Mouse (Mus musculus) kidney, adult 2 months (tissue): Measurements from ENCODE around the gene Sergef. TPM values are rescaled to one million over a fixed set of nuclear protein-coding genes. Genes with fewer than 3 reads are reported as not detected.
A peak's percentile ranks its signal among the peaks of the same experiment; 100 is the strongest.

Experiments used
- DNase-seq: peaks from one replicate; pipeline ENCODE4 v3.0.0; 2021
- H3K27ac ChIP-seq: fragments of 200-500 bp; 2 replicates; pipeline ENCODE4 v1.5.1; 2012; ENCODE audit warnings: low read depth, low read length, control low read depth, inconsistent platforms; ENCODE audit not compliant: insufficient read depth
- H3K27me3 ChIP-seq: fragments of 200-500 bp; replicated peaks from 2 replicates; pipeline ENCODE4 v1.6.1; 2012; ENCODE audit warnings: mild to moderate bottlenecking, moderate library complexity, low read length, inconsistent platforms; ENCODE audit not compliant: control insufficient read depth, insufficient read depth
- H3K36me3 ChIP-seq: fragments of 200-500 bp; 2 replicates; pipeline ENCODE4 v1.6.1; 2012; ENCODE audit warnings: mild to moderate bottlenecking, moderate library complexity, low read length, inconsistent platforms; ENCODE audit not compliant: control insufficient read depth, insufficient read depth
- H3K4me1 ChIP-seq: fragments of 200-500 bp; 2 replicates; pipeline ENCODE4 v1.6.1; 2011; ENCODE audit warnings: low read length; ENCODE audit not compliant: control insufficient read depth, insufficient read depth
- H3K4me3 ChIP-seq: fragments of 200-500 bp; 2 replicates; pipeline ENCODE4 v1.5.1; 2011; ENCODE audit warnings: mild to moderate bottlenecking, low read depth, low read length, control low read depth; ENCODE audit not compliant: insufficient read depth
- CTCF ChIP-seq: fragments of 200-500 bp; conservative IDR thresholded peaks from 2 replicates; pipeline ENCODE4 v1.5.1; 2011; ENCODE audit warnings: low read depth, mild to moderate bottlenecking, control low read depth, low read length, moderate library complexity, mixed read lengths; ENCODE audit not compliant: insufficient read depth, insufficient read length
- POLR2A ChIP-seq: fragments of 200-500 bp; IDR thresholded peaks from one replicate; pipeline ENCODE4 v1.6.1; 2011; ENCODE audit warnings: low read depth, low read length, control low read depth
- WGBS: fragments of 180-500 bp; shearing (Covaris S2); methylation state at CpG from one replicate; pipeline ENCODE4 v1.1.7; 2018; 5-methylcytosine and 5-hydroxymethylcytosine counted together
- polyA plus RNA-seq: library from polyadenylated mRNA; depleted of rRNA; stranded (reverse); fragments of >200 nt; gene quantifications from 2 replicates; pipeline ENCODE4 v1.2.3, GENCODE M21; 2012

Gene Sergef
- polyA plus RNA-seq, 1 experiment: 16.8 TPM

- Histone ChIP-seq H3K4me1 (no peaks in the 10 kb centered on the region), H3K27ac (no peak overlapping the region), H3K36me3 (no peaks in the 10 kb centered on the region), H3K27me3 (no peaks in the 10 kb centered on the region), H3K4me3 (no peak overlapping the region)
- DNase-seq: no peak
- TF ChIP-seq CTCF: no peak
- TF ChIP-seq POLR2A: no peak
- 92% methylated on average over 4 of the region's 4 CpGs for WGBS
Observed at GRCm38 (mm10) chr7:46499561-46499960, 140.0 kb downstream of the Sergef start.

GRCm38 (mm10) chr7:46492134-46492678, 147.4 kb downstream of the Sergef start:
- 61% methylated on average over 14 of the region's 14 CpGs for WGBS
- Histone ChIP-seq H3K36me3 (no peaks in the 10 kb centered on the region), H3K27ac (no peak overlapping the region), H3K27me3 (no peaks in the 10 kb centered on the region), H3K4me1 (no peaks in the 10 kb centered on the region), H3K4me3 (no peak overlapping the region)
- TF ChIP-seq CTCF (no peak), POLR2A (no peak)
- DNase-seq: no peak

GRCm38 (mm10) chr7:46487354-46487753, 152.3 kb downstream of the Sergef start:
- no peaks in the 10 kb centered on the region for H3K36me3 ChIP-seq
- WGBS: 62% methylated on average over 4 of the region's 4 CpGs
- H3K4me1 ChIP-seq: no peaks in the 10 kb centered on the region
- H3K27me3 ChIP-seq: no peaks in the 10 kb centered on the region
- H3K4me3 ChIP-seq: no peak overlapping the region
- H3K27ac ChIP-seq: no peak overlapping the region
- no peak for DNase-seq
- no peak for TF ChIP-seq POLR2A
- TF ChIP-seq CTCF: no peak

GRCm38 (mm10) chr7:46486761-46487160, 152.8 kb downstream of the Sergef start:
- 70% methylated on average over 5 of the region's 5 CpGs for WGBS

DNA sequence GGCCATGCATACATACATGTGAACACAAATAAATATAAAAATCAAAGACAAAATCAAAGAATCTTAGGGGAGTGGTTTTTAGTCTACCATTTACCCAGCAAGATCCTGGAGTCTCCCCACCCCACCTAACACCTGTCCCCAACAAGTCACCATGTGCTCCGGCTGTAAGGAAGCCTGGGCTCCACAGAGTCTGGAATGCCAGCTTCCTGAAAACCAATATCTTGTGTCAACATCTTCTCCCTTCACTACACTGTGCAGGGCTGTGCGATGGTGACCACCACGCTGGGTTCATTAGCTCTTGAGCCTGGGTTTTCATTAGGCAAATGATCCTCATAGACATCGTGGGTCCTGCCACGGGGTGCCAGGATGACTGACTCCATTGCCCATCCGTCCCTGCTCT, 155.4 kb downstream of the Sergef start:
- TF ChIP-seq CTCF: no peak
- TF ChIP-seq POLR2A: no peak
- 45% methylated on average over 6 of the region's 6 CpGs for WGBS
- Histone ChIP-seq H3K4me1 (no peaks in the 10 kb centered on the region), H3K27ac (no peak overlapping the region), H3K27me3 (no peaks in the 10 kb centered on the region), H3K36me3 (no peaks in the 10 kb centered on the region), H3K4me3 (no peak overlapping the region)
- DNase-seq: no peak

More at GRCm38 (mm10) chr7:46486761-46487160, 152.8 kb downstream of the Sergef start:
- H3K27ac ChIP-seq: no peak overlapping the region
- no peaks in the 10 kb centered on the region for H3K4me1 ChIP-seq
- H3K27me3 ChIP-seq: no peaks in the 10 kb centered on the region
- no peak for DNase-seq
- no peak overlapping the region for H3K4me3 ChIP-seq
- TF ChIP-seq POLR2A (no peak), CTCF (no peak)
- no peaks in the 10 kb centered on the region for H3K36me3 ChIP-seq

GRCm38 (mm10) chr7:46483050-46483449, 156.6 kb downstream of the Sergef start:
- Histone ChIP-seq H3K27ac (no peak overlapping the region), H3K4me1 (no peaks in the 10 kb centered on the region), H3K36me3 (no peaks in the 10 kb centered on the region), H3K27me3 (no peaks in the 10 kb centered on the region), H3K4me3 (no peak overlapping the region)
- no peak for DNase-seq
- 76% methylated on average over 10 of the region's 10 CpGs for WGBS
- TF ChIP-seq CTCF (no peak), POLR2A (no peak)

DNA sequence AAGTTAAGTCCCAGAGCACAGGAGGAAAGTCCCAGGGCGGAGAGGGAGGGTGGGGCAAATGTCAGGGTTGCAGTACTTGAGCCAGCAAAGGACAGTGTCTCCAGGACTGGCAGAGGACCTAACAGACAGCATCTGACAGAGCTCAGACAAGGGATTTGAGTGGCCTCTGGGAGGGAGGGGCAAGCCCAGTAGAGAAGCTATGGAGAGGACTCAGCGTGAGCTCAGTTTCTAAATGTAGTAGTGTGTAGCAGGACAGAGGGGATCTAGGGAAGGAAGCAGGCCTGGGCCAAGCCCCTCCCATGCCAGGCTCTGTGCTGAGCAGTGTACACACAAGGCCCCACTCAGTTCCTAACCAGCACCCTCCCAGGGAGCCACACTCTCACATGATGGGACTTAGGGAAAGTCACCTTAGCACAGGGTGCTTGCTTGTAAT, 157.5 kb downstream of the Sergef start:
- no peaks in the 10 kb centered on the region for H3K27me3 ChIP-seq
- WGBS: 73% methylated on average over 2 of the region's 2 CpGs
- peak; percentile 24 for DNase-seq
- H3K4me1 ChIP-seq: no peaks in the 10 kb centered on the region
- H3K4me3 ChIP-seq: no peak overlapping the region
- H3K36me3 ChIP-seq: no peaks in the 10 kb centered on the region
- no peak overlapping the region for H3K27ac ChIP-seq
- TF ChIP-seq CTCF: no peak
- TF ChIP-seq POLR2A: no peak

GRCm38 (mm10) chr7:46479793-46480192, 159.8 kb downstream of the Sergef start:
- H3K27ac ChIP-seq: no peak overlapping the region
- H3K4me3 ChIP-seq: no peak overlapping the region
- H3K36me3 ChIP-seq: no peaks in the 10 kb centered on the region
- no peaks in the 10 kb centered on the region for H3K27me3 ChIP-seq
- 50% methylated on average over 6 of the region's 6 CpGs for WGBS
- H3K4me1 ChIP-seq: no peaks in the 10 kb centered on the region
- no peak for DNase-seq
- no peak for TF ChIP-seq POLR2A
- no peak for TF ChIP-seq CTCF
